8 mouse cellular contexts compared by ENCODE assay signal in genomic region chrX:100494068-100494978, GRCm38 (mm10). TPM values are rescaled to one million over a fixed set of nuclear protein-coding genes. Genes with fewer than 3 reads are reported as not detected.
DNase-seq lines count a peak whose midpoint lies in the region; ATAC-seq lines count a peak whose summit lies in the region.

Igbp1 (plus strand) TSS chrX:100494291.

- peaks cover 9% of the 10 kb centered on the region; the same call in 1 of the 2 replicates for H3K4me1 ChIP-seq in hindbrain, embryonic 14.5 days (replicated peaks; ENCODE audit: control insufficient read depth, insufficient read depth, low read length)

- ATAC-seq in hindbrain, embryonic 14.5 days (ENCODE audit: low FRiP score) = peak; percentile 97

- H3K27me3 ChIP-seq in hindbrain, embryonic 14.5 days (ENCODE audit: control insufficient read depth, insufficient read depth, low read length) = no peaks in the 10 kb centered on the region

- no peaks in the 10 kb centered on the region for H3K9me3 ChIP-seq in hindbrain, embryonic 14.5 days (ENCODE audit: control insufficient read depth, low read length)

- H3K4me3 ChIP-seq in hindbrain, embryonic 14.5 days (replicated peaks; ENCODE audit: low read length) = peak within 1 kb of the TSS; percentile 58

- peak within 1 kb of the TSS; percentile 57 for H3K9ac ChIP-seq in hindbrain, embryonic 14.5 days

- H3K36me3 ChIP-seq in hindbrain, embryonic 14.5 days (replicated peaks; ENCODE audit: control insufficient read depth, insufficient read depth) = 0 out of 2 replicates have a peak, but pooled peaks cover 6% of the 10 kb centered on the region

- H3K27ac ChIP-seq in hindbrain, embryonic 14.5 days = no peak within 1 kb of the TSS

- H3K4me2 ChIP-seq in hindbrain, embryonic 14.5 days (replicated peaks) = peak within 1 kb of the TSS; percentile 57

- WGBS in hindbrain, embryonic 14.5 days = 20% methylated on average over 32 of the region's 32 CpGs

- peak; percentile 94 for DNase-seq in R1 (ENCODE audit: low read depth, low spot score)
- peak; percentile 60 to 76 for DNase-seq in cerebellum, postnatal 25 days
- DNase-seq in frontal cortex, postnatal 25 days (ENCODE audit: low spot score in 2 of 2) = peak; percentile 38 to 61
- DNase-seq in hindbrain, embryonic 14.5 days (ENCODE audit: low spot score) = peak; percentile 82
- DNase-seq in layer of hippocampus, postnatal 36 days = peak; percentile 67 to 75
- peak; percentile 92 for DNase-seq in lung, postnatal 36 days
- DNase-seq in retina, postnatal 1 day = peak; percentile 96
- DNase-seq in urinary bladder, adult 18-20 months (ENCODE audit: low spot score in 2 of 2) = peak; percentile 40 to 76

RNA-seq across cellular contexts. Expression of gene Igbp1, which starts in this region (rescaled TPM):
- 27.2 and 30.5 TPM in 2 replicates for polyA plus RNA-seq in hindbrain, embryonic 14.5 days (2014; fragmentation: Nextera tagmentation; extraction: Ambion mirVana)
- 10 to 100 TPM; 35.7 to 36.4 TPM for total RNA-seq in layer of hippocampus, postnatal 36 days (2021)
